ENCODE assay signal across 8 mouse cellular contexts in genomic region chr5:137630602-137631001, GRCm38 (mm10). TPM values are rescaled to one million over a fixed set of nuclear protein-coding genes. Genes with fewer than 3 reads are reported as not detected.
DNase-seq lines count a peak whose midpoint lies in the region; ATAC-seq and TF ChIP-seq lines count a peak whose summit lies in the region.

No protein-coding gene starts in this region.

- TF ChIP-seq POLR2A in bone marrow, adult 2 months (IDR thresholded peaks at IDR 0.05; ENCODE audit: borderline replicate concordance, control insufficient read depth, low read depth, low read length): no peak

- peaks cover 14% of the 10 kb centered on the region for H3K36me3 ChIP-seq in heart, embryonic 15.5 days
- H3K36me3 ChIP-seq in midbrain, embryonic 11.5 days (ENCODE audit: control insufficient read depth, insufficient read depth, low read length): no peaks in the 10 kb centered on the region; the same call in 1 of the 2 replicates

- H3K27ac ChIP-seq in bone marrow, adult 2 months (ENCODE audit: control insufficient read depth, insufficient read depth, low read depth, low read length, poor library complexity): peak overlapping the region; percentile 98
- peak overlapping the region; percentile 94 for H3K27ac ChIP-seq in heart, embryonic 15.5 days
- H3K27ac ChIP-seq in midbrain, embryonic 11.5 days (ENCODE audit: low read depth, low read length): 0 out of 2 replicates have a peak overlapping the region, but pooled peaks have one; percentile 4

- no peaks in the 10 kb centered on the region for H3K27me3 ChIP-seq in heart, embryonic 15.5 days
- H3K27me3 ChIP-seq in midbrain, embryonic 11.5 days (ENCODE audit: control insufficient read depth, insufficient read depth, low read length): no peaks in the 10 kb centered on the region

- no peak for TF ChIP-seq CTCF in bone marrow, adult 2 months (IDR thresholded peaks at IDR 0.05; ENCODE audit: control insufficient read depth, insufficient read depth, low read length)

- WGBS in bone marrow, adult 2 months: 10% methylated on average over 3 of the region's 3 CpGs
- WGBS in heart, embryonic 15.5 days: 32% methylated on average over 3 of the region's 3 CpGs
- WGBS in midbrain, embryonic 11.5 days: 63% methylated on average over 3 of the region's 3 CpGs

- no peak for ATAC-seq in heart, embryonic 15.5 days (replicated peaks; ENCODE audit: insufficient number of reproducible peaks, insufficient read depth, low FRiP score, low read depth)
- ATAC-seq in midbrain, embryonic 11.5 days (ENCODE audit: low FRiP score): no peak

- peak overlapping the region; percentile 88 for H3K9ac ChIP-seq in heart, embryonic 15.5 days
- H3K9ac ChIP-seq in midbrain, embryonic 11.5 days (ENCODE audit: low read length): no peak overlapping the region

- peaks cover 3% of the 10 kb centered on the region; the same call in 1 of the 2 replicates for H3K4me1 ChIP-seq in bone marrow, adult 2 months (ENCODE audit: control insufficient read depth, insufficient read depth, low read length)
- peaks cover 34% of the 10 kb centered on the region for H3K4me1 ChIP-seq in heart, embryonic 15.5 days (replicated peaks)
- peaks cover 20% of the 10 kb centered on the region for H3K4me1 ChIP-seq in midbrain, embryonic 11.5 days (ENCODE audit: control insufficient read depth, insufficient read depth, low read length)

- peak overlapping the region; percentile 74 for H3K4me3 ChIP-seq in bone marrow, adult 2 months (replicated peaks; ENCODE audit: control insufficient read depth, low read depth, low read length)
- peak overlapping the region; percentile 93 for H3K4me3 ChIP-seq in heart, embryonic 15.5 days
- H3K4me3 ChIP-seq in midbrain, embryonic 11.5 days (ENCODE audit: low read depth, low read length): peak overlapping the region; percentile 75

- peak; percentile 24 for DNase-seq in embryo, embryonic 10 days (ENCODE audit: low spot score)
- DNase-seq in embryo, embryonic 11 days: no peak
- DNase-seq in kidney, postnatal 14 days: peak; percentile 83
- peak; percentile 79 for DNase-seq in midbrain, embryonic 11.5 days (ENCODE audit: low spot score, missing footprints)
- no peak for DNase-seq in adrenal gland, adult 8-10 months
- DNase-seq in left cerebral cortex, adult 18-20 months (ENCODE audit: low spot score in 2 of 2): no peak

- H3K9me3 ChIP-seq in heart, embryonic 15.5 days (replicated peaks): no peaks in the 10 kb centered on the region
- no peaks in the 10 kb centered on the region for H3K9me3 ChIP-seq in midbrain, embryonic 11.5 days (ENCODE audit: control insufficient read depth, low read length)

- peak overlapping the region; percentile 89 for H3K4me2 ChIP-seq in heart, embryonic 15.5 days
- H3K4me2 ChIP-seq in midbrain, embryonic 11.5 days: peak overlapping the region; percentile 61

RNA-seq across cellular contexts. Expression of gene Gm20605, which starts 1.6 kb away (rescaled TPM):
- polyA plus RNA-seq in bone marrow, adult 2 months (2011; ENCODE audit: insufficient read depth, insufficient read length, low replicate concordance, missing spikeins): 24.9 and 41.6 TPM in 2 replicates
- 7.1 and 12.2 TPM in 2 replicates for polyA plus RNA-seq in heart, embryonic 15.5 days (2015; fragmentation: Nextera tagmentation; extraction: Ambion mirVana)
- polyA plus RNA-seq in midbrain, embryonic 11.5 days (2014; fragmentation: Nextera tagmentation; extraction: Ambion mirVana): 4.5 and 5.8 TPM in 2 replicates
- total RNA-seq in adrenal gland, adult 8-10 months (2022): 10 to 100 TPM in 3 of 4 experiments, 1 to 10 TPM in 1; 8.2 to 24.1 (median 14.7) TPM
- total RNA-seq in left cerebral cortex, adult 18-20 months (2021): 10 to 100 TPM in 1 of 2 experiments, 1 to 10 TPM in 1; 9.7 to 10.1 TPM

RNA-seq across cellular contexts. Expression of gene Lrch4, which starts 1.7 kb away (rescaled TPM):
- polyA plus RNA-seq in bone marrow, adult 2 months (2011; ENCODE audit: insufficient read depth, insufficient read length, low replicate concordance, missing spikeins): 36.1 and 108 TPM in 2 replicates
- polyA plus RNA-seq in heart, embryonic 15.5 days (2015; fragmentation: Nextera tagmentation; extraction: Ambion mirVana): 20.7 and 26.7 TPM in 2 replicates
- 27.3 and 28.3 TPM in 2 replicates for polyA plus RNA-seq in midbrain, embryonic 11.5 days (2014; fragmentation: Nextera tagmentation; extraction: Ambion mirVana)
- total RNA-seq in adrenal gland, adult 8-10 months (2022): 10 to 100 TPM; 25.1 to 35.9 (median 31.4) TPM
- 10 to 100 TPM; 13.8 to 14.3 TPM for total RNA-seq in left cerebral cortex, adult 18-20 months (2021)

RNA-seq across cellular contexts. Expression of gene Fbxo24, which starts 1.8 kb away (rescaled TPM):
- polyA plus RNA-seq in bone marrow, adult 2 months (2011; ENCODE audit: insufficient read depth, insufficient read length, low replicate concordance, missing spikeins): 0.41 TPM in 1 of 2 replicates, not detected in the other
- polyA plus RNA-seq in heart, embryonic 15.5 days (2015; fragmentation: Nextera tagmentation; extraction: Ambion mirVana): 0.11 and 0.23 TPM in 2 replicates
- polyA plus RNA-seq in midbrain, embryonic 11.5 days (2014; fragmentation: Nextera tagmentation; extraction: Ambion mirVana): 0.10 and 0.16 TPM in 2 replicates
- 1 to 10 TPM in 3 of 4 experiments, under 1 TPM in 1; 0.90 to 5.5 (median 3.0) TPM for total RNA-seq in adrenal gland, adult 8-10 months (2022)
- under 1 TPM; 0.21 to 0.45 TPM for total RNA-seq in left cerebral cortex, adult 18-20 months (2021)

RNA-seq across cellular contexts. Expression of gene Sap25, which starts 10.5 kb away (rescaled TPM):
- 65.6 and 161 TPM in 2 replicates for polyA plus RNA-seq in bone marrow, adult 2 months (2011; ENCODE audit: insufficient read depth, insufficient read length, low replicate concordance, missing spikeins)
- polyA plus RNA-seq in heart, embryonic 15.5 days (2015; fragmentation: Nextera tagmentation; extraction: Ambion mirVana): 4.0 and 6.0 TPM in 2 replicates
- polyA plus RNA-seq in midbrain, embryonic 11.5 days (2014; fragmentation: Nextera tagmentation; extraction: Ambion mirVana): 4.5 and 6.8 TPM in 2 replicates
- total RNA-seq in adrenal gland, adult 8-10 months (2022): 10 to 100 TPM in 2 of 4 experiments, 1 to 10 TPM in 2; 2.1 to 14.1 (median 7.4) TPM
- total RNA-seq in left cerebral cortex, adult 18-20 months (2021): 10 to 100 TPM in 1 of 2 experiments, 1 to 10 TPM in 1; 6.9 to 10.6 TPM

RNA-seq across cellular contexts. Expression of gene Irs3, which starts 14.9 kb away (rescaled TPM):
- 0.77 TPM in 1 of 2 replicates, not detected in the other for polyA plus RNA-seq in bone marrow, adult 2 months (2011; ENCODE audit: insufficient read depth, insufficient read length, low replicate concordance, missing spikeins)
- polyA plus RNA-seq in heart, embryonic 15.5 days (2015; fragmentation: Nextera tagmentation; extraction: Ambion mirVana): 0.13 and 0.21 TPM in 2 replicates
- polyA plus RNA-seq in midbrain, embryonic 11.5 days (2014; fragmentation: Nextera tagmentation; extraction: Ambion mirVana): 0.19 and 0.34 TPM in 2 replicates
- total RNA-seq in adrenal gland, adult 8-10 months (2022): 1 to 10 TPM; 2.6 to 7.5 (median 4.6) TPM
- total RNA-seq in left cerebral cortex, adult 18-20 months (2021): under 1 TPM; 0.44 to 0.87 TPM

Comparison
In these comparisons a context has a peak if more than half of its experiments do, and no peak if none do; other contexts are left out.
1. DNase-seq: peak in embryo, embryonic 10 days (single experiment), kidney, postnatal 14 days (single experiment) and midbrain, embryonic 11.5 days (single experiment); none in embryo, embryonic 11 days (single experiment), adrenal gland, adult 8-10 months (single experiment) and left cerebral cortex, adult 18-20 months (0 of 2).
2. H3K27ac ChIP-seq: peak in every context shown above with its lines; median percentile 98 in bone marrow, adult 2 months; 94 in heart, embryonic 15.5 days; 4 in midbrain, embryonic 11.5 days.
3. Peak in every context shown above with its lines, with median percentiles within 50 percentile points of each other: H3K4me3 ChIP-seq.